Mouse (Mus musculus): ENCODE measurements around the gene Fam78a. TPM values are rescaled to one million over a fixed set of nuclear protein-coding genes. Genes with fewer than 3 reads are reported as not detected.
A peak's percentile ranks its signal among the peaks of the same experiment; 100 is the strongest.

Gene Fam78a
- total and polyA plus RNA-seq, 2 experiments from 2014 or later, result 18.0 to 28.7 TPM

DNA sequence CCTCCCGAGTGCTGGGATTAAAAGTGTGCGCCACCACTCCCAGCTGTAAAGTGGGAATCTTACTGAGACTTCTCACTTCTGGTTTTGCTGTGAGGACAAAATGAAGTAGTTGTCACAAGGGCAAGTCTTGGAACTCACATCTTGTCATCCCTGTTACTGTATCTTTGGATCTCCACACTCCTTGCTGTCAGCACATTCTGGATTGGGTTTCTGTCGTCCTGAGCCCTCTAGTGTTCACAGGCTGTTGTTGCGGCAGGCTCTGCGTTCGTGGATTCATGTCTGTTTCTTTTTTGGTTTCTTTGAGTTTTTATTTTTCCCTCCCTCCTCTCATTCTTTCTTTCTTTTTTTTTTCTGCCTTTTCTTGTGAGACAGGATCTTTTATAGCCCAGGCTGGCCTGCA lies 45.8 kb upstream of the Fam78a start:
- no peaks in the 10 kb centered on the region for H3K36me3 ChIP-seq (replicated peaks; ENCODE audit: control insufficient read depth, insufficient read depth, low read length)
- DNase-seq (ENCODE audit: low spot score) (peak; percentile 52), ATAC-seq (ENCODE audit: insufficient read depth, low read depth) (no peak)
- peak overlapping the region; percentile 12; the same call in 1 of the 2 replicates for H3K4me2 ChIP-seq (ENCODE audit: low read depth, low read length)
- H3K4me1 ChIP-seq (ENCODE audit: control insufficient read depth, insufficient read depth), result peaks cover 30% of the 10 kb centered on the region
- no peaks in the 10 kb centered on the region for H3K27me3 ChIP-seq (ENCODE audit: control insufficient read depth, insufficient read depth, low read length)
- peak overlapping the region; percentile 94 for H3K27ac ChIP-seq (ENCODE audit: low read depth)
- H3K4me3 ChIP-seq (ENCODE audit: low read depth, low read length), result no peak overlapping the region
- H3K9me3 ChIP-seq (replicated peaks; ENCODE audit: control insufficient read depth, low read length), result no peaks in the 10 kb centered on the region
- TF ChIP-seq EP300 (IDR thresholded peaks at IDR 0.05; ENCODE audit: low read depth) (no peak), CTCF (IDR thresholded peaks at IDR 0.05; ENCODE audit: low read depth) (peak; percentile 85)
- H3K9ac ChIP-seq (replicated peaks; ENCODE audit: low read depth, low read length), result no peak overlapping the region
- 26% methylated on average over 6 of the region's 6 CpGs for WGBS

- Histone ChIP-seq H3K36me3 (replicated peaks; ENCODE audit: control insufficient read depth, insufficient read depth, low read length) (no peaks in the 10 kb centered on the region), H3K9me3 (replicated peaks; ENCODE audit: control insufficient read depth, low read length) (no peaks in the 10 kb centered on the region), H3K27ac (ENCODE audit: low read depth) (peak overlapping the region; percentile 94), H3K4me3 (ENCODE audit: low read depth, low read length) (no peak overlapping the region), H3K27me3 (ENCODE audit: control insufficient read depth, insufficient read depth, low read length) (no peaks in the 10 kb centered on the region), H3K4me2 (ENCODE audit: low read depth, low read length) (peak overlapping the region; percentile 16; the same call in 1 of the 2 replicates), H3K9ac (replicated peaks; ENCODE audit: low read depth, low read length) (no peak overlapping the region), H3K4me1 (ENCODE audit: control insufficient read depth, insufficient read depth) (peaks cover 30% of the 10 kb centered on the region)
- TF ChIP-seq CTCF (IDR thresholded peaks at IDR 0.05; ENCODE audit: low read depth) (no peak), EP300 (IDR thresholded peaks at IDR 0.05; ENCODE audit: low read depth) (peak; percentile 98)
- peak; percentile 86 for ATAC-seq (ENCODE audit: insufficient read depth, low read depth)
- peak; percentile 93 for DNase-seq (ENCODE audit: low spot score)
- 24% methylated on average over 11 of the region's 11 CpGs for WGBS
These were observed 44.9 kb upstream of the Fam78a start for GRCm38 (mm10) chr2:32129383-32130074.

DNA sequence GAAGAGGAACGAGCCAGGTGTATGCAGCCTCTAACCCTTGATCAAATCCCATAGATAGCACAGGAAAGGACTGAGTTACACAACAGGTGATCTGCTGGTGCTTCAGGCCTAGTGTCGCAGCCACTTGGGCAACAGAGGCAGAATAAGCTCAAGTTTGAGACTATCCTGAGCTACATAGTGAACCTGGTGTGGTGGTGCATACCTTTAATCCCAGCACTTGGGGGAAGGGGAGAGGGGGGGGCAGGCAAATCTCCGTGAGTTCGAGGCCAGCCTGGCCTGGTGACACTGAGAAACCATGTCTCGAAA lies 43.8 kb upstream of the Fam78a start:
- no peak overlapping the region for H3K4me3 ChIP-seq (ENCODE audit: low read depth, low read length)
- H3K27ac ChIP-seq (ENCODE audit: low read depth), result peak overlapping the region; percentile 94
- 68% methylated on average over 5 of the region's 5 CpGs for WGBS
- H3K9me3 ChIP-seq (replicated peaks; ENCODE audit: control insufficient read depth, low read length), result no peaks in the 10 kb centered on the region
- TF ChIP-seq CTCF (IDR thresholded peaks at IDR 0.05; ENCODE audit: low read depth), result no peak
- TF ChIP-seq EP300 (IDR thresholded peaks at IDR 0.05; ENCODE audit: low read depth), result no peak
- no peak overlapping the region for H3K9ac ChIP-seq (replicated peaks; ENCODE audit: low read depth, low read length)
- peak overlapping the region; percentile 37 for H3K4me2 ChIP-seq (ENCODE audit: low read depth, low read length)
- no peaks in the 10 kb centered on the region for H3K27me3 ChIP-seq (ENCODE audit: control insufficient read depth, insufficient read depth, low read length)
- peaks cover 30% of the 10 kb centered on the region for H3K4me1 ChIP-seq (ENCODE audit: control insufficient read depth, insufficient read depth)
- H3K36me3 ChIP-seq (replicated peaks; ENCODE audit: control insufficient read depth, insufficient read depth, low read length), result no peaks in the 10 kb centered on the region
- ATAC-seq (ENCODE audit: insufficient read depth, low read depth) (no peak), DNase-seq (ENCODE audit: low spot score) (no peak)

GRCm38 (mm10) chr2:32127653-32128535 lies 43.2 kb upstream of the Fam78a start:
- Histone ChIP-seq H3K4me3 (ENCODE audit: low read depth, low read length) (no peak overlapping the region), H3K9ac (replicated peaks; ENCODE audit: low read depth, low read length) (0 out of 2 replicates have a peak overlapping the region, but pooled peaks have one; percentile 20)
- peak; percentile 76 for ATAC-seq (ENCODE audit: insufficient read depth, low read depth)

GRCm38 (mm10) chr2:32121785-32122184 lies 37.1 kb upstream of the Fam78a start:
- H3K36me3 ChIP-seq (replicated peaks; ENCODE audit: control insufficient read depth, insufficient read depth, low read length), result no peaks in the 10 kb centered on the region
- 79% methylated on average over 2 of the region's 2 CpGs for WGBS
- H3K27me3 ChIP-seq (ENCODE audit: control insufficient read depth, insufficient read depth, low read length), result no peaks in the 10 kb centered on the region
- H3K4me3 ChIP-seq (ENCODE audit: low read depth, low read length), result no peak overlapping the region
- no peak for ATAC-seq (ENCODE audit: insufficient read depth, low read depth)
- no peak overlapping the region for H3K4me2 ChIP-seq (ENCODE audit: low read depth, low read length)
- H3K9me3 ChIP-seq (replicated peaks; ENCODE audit: control insufficient read depth, low read length), result no peaks in the 10 kb centered on the region
- H3K4me1 ChIP-seq (ENCODE audit: control insufficient read depth, insufficient read depth), result no peaks in the 10 kb centered on the region
- no peak overlapping the region for H3K9ac ChIP-seq (replicated peaks; ENCODE audit: low read depth, low read length)
- TF ChIP-seq CTCF (IDR thresholded peaks at IDR 0.05; ENCODE audit: low read depth) (no peak), EP300 (IDR thresholded peaks at IDR 0.05; ENCODE audit: low read depth) (no peak)
- H3K27ac ChIP-seq (ENCODE audit: low read depth), result no peak overlapping the region
- DNase-seq (ENCODE audit: low spot score), result no peak

More at GRCm38 (mm10) chr2:32127653-32128535, 43.2 kb upstream of the Fam78a start:
- Histone ChIP-seq H3K36me3 (replicated peaks; ENCODE audit: control insufficient read depth, insufficient read depth, low read length) (no peaks in the 10 kb centered on the region), H3K4me2 (ENCODE audit: low read depth, low read length) (peak overlapping the region; percentile 37), H3K27ac (ENCODE audit: low read depth) (peak overlapping the region; percentile 94), H3K27me3 (ENCODE audit: control insufficient read depth, insufficient read depth, low read length) (no peaks in the 10 kb centered on the region), H3K4me1 (ENCODE audit: control insufficient read depth, insufficient read depth) (peaks cover 30% of the 10 kb centered on the region), H3K9me3 (replicated peaks; ENCODE audit: control insufficient read depth, low read length) (no peaks in the 10 kb centered on the region)
- peak; percentile 79 for DNase-seq (ENCODE audit: low spot score)
- peak; percentile 69; the same call in 1 of the 2 replicates for TF ChIP-seq EP300 (IDR thresholded peaks at IDR 0.05; ENCODE audit: low read depth)
- no peak for TF ChIP-seq CTCF (IDR thresholded peaks at IDR 0.05; ENCODE audit: low read depth)
- WGBS, result 4% methylated on average over 16 of the region's 16 CpGs

All from heart, postnatal 0 days (tissue).